Mouse (Mus musculus): ENCODE measurements around the gene Tgif2. TPM values are rescaled to one million over a fixed set of nuclear protein-coding genes. Genes with fewer than 3 reads are reported as not detected.
A peak's percentile ranks its signal among the peaks of the same experiment; 100 is the strongest.
"Not testable (repeated sequence)": the region's sequence is repeated elsewhere in the genome, so short reads cannot be mapped to it uniquely, and the experiment has no call there.

Tgif2 gene
- total RNA-seq, 2 experiments from 2014 or later = 3.8 to 18.2 TPM

DNA sequence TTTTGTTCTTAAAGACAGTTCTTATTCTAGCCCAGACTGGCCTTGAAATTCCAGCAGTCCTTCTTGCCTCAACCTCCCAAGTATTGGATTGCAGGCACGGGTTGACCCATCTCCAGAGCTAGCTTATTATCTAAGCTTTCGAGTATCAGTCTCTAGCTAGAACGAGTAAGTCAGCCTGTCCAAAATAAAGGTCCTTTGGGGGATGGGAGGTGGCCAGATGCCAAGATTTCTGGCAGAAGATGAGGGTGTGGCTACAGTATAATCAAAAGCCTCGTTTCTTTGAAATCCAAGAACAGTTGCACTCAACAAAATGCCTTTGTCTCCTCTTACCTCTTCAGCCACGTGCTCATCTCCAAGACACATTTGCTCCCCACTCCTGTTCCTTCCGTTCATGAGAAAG lies 30.7 kb downstream of the Tgif2 start:
- ATAC-seq (replicated peaks; ENCODE audit: low FRiP score, poor library complexity, severe bottlenecking) = no peak

GRCm38 (mm10) chr2:156873629-156874028 lies 33.8 kb downstream of the Tgif2 start:
- peak; percentile 75 for ATAC-seq (replicated peaks; ENCODE audit: low FRiP score, poor library complexity, severe bottlenecking)

DNA sequence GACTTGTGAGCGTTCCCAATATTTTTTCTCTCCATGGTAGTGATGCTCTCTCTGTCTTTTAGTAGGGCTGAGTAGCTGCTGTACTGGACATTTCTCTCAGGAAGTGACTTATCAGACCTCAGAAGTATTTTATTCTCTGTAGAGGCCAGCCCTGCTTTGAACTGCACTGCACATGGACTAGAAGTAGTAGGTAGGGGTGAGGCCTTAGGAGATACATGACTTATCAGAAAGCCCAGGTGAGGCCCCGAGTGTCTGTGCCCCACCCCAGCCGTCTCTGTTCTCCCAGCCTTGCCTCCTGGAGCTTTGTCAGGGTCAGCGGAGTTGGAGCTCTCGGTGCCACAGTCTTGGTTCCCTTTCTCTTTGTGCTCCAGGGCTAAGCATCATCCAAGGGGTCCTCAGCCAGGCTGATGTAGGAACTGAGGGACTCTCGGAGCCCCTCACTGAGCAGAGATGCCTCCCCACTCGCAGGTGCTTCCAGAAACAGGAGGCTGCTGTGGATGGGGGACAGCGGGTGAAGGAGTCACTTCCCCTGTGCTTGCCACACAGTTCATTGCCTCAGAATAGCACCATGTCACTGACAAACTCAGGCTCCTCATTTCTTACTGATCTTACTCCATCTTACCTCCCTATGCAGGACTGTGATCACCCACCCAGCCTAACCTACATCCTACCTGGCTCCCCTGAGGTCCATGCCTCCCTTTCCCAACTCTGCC lies 34.4 kb downstream of the Tgif2 start:
- no peak for ATAC-seq (replicated peaks; ENCODE audit: low FRiP score, poor library complexity, severe bottlenecking)

- ATAC-seq (replicated peaks; ENCODE audit: low FRiP score, poor library complexity, severe bottlenecking) = no peak
Measured at GRCm38 (mm10) chr2:156874760-156875510, 35.1 kb downstream of the Tgif2 start.

DNA sequence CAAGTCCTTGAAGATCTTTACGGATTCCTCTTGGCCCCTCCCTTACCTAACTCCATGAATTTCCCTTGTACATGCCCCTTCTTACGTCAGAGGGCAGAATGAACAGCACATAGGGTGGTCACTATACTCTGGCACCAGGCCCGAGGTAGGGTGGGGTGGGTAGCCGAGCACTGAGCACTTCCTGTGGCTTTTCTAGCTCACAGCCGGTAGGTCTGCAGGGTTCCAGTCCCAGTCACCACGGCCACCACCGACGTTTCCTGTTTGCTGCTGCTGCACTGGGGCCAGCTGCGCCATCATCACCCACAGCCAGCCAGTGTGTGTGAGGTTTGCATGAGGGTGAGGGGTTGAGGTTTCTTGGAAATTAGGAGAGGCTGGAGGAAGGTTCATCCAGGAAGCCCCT lies 37.9 kb downstream of the Tgif2 start:
- ATAC-seq (replicated peaks; ENCODE audit: low FRiP score, poor library complexity, severe bottlenecking) = no peak

DNA sequence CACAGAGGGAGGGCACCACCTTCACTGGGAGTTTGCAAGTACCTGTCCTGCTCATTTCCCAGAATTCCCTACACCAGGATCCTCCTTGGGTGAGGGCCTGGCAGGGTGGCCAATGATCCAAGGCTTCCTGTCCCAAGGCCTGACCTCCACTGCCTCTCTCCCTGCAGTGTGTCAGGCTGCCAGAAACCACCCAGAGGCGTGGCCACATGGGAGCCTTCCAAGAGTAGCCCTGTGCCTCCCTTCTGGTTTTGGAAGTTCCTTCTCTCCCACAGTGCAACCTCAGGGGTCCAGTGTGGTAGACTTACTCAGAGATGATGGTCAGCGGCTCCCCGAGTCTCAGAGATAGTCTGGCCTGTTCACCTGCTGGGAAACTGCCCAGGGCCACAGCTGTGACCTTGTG lies 39.7 kb downstream of the Tgif2 start:
- ATAC-seq (replicated peaks; ENCODE audit: low FRiP score, poor library complexity, severe bottlenecking) = no peak

GRCm38 (mm10) chr2:156882431-156883001 lies 42.7 kb downstream of the Tgif2 start:
- peak; percentile 82 for ATAC-seq (replicated peaks; ENCODE audit: low FRiP score, poor library complexity, severe bottlenecking)

- no peak for ATAC-seq (replicated peaks; ENCODE audit: low FRiP score, poor library complexity, severe bottlenecking)
Measured at GRCm38 (mm10) chr2:156884396-156885211, 44.8 kb downstream of the Tgif2 start.

GRCm38 (mm10) chr2:156885666-156886065 lies 45.9 kb downstream of the Tgif2 start:
- not testable (repeated sequence) for ATAC-seq (replicated peaks; ENCODE audit: low FRiP score, poor library complexity, severe bottlenecking)

DNA sequence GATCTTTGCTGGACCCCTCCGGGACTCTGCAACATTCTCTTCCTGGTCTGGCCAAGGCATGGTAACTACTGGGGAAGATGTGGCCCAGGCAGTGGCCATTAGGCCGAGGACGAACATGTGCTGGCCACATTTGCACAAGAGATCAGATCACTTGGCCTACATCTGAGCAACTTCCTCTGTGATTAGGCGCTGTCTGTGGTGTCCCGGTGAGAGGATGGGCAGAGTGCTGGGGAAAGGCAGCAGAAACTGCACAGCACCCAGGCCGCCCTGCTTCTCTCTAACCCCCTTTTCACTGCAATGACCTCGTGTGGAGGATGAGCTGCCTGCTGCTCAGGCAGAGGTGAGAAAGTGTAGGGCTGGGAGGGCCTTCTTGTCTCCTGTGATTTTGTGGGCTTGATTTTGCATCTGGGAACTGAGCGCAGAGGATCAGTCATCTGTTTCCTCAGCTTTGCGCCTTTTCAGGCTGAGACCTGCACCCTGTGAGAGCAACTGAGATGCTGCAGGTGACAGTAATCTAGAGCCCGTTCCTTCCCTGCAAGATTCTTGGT lies 46.4 kb downstream of the Tgif2 start:
- ATAC-seq (replicated peaks; ENCODE audit: low FRiP score, poor library complexity, severe bottlenecking) = no peak

GRCm38 (mm10) chr2:156887017-156887416 lies 47.2 kb downstream of the Tgif2 start, which contains the start of gene Sla2:
Sla2 (minus strand) TSS chr2:156887192.
- ATAC-seq (replicated peaks; ENCODE audit: low FRiP score, poor library complexity, severe bottlenecking) = no peak

- no peak for ATAC-seq (replicated peaks; ENCODE audit: low FRiP score, poor library complexity, severe bottlenecking)
Measured at GRCm38 (mm10) chr2:156888490-156888889, 48.7 kb downstream of the Tgif2 start.

DNA sequence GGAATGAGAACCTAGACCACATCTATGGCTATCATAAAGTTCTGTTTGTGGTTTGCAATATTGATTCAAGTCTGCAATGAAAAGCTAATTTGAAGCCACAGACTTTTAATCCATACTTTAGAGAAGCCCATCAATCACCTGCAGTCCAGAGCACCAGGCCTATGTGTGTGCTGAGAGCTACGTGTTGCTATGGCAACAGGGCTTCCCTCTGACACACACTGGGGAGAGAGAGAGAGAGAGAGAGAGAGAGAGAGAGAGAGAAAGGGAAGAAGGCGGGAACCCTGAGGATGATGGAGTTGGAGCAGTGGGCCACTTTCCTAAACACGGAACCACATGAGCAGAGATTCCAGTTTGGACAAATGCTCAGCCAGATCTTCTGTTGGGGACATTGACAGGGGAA lies 52.4 kb downstream of the Tgif2 start:
- no peak for ATAC-seq (replicated peaks; ENCODE audit: low FRiP score, poor library complexity, severe bottlenecking)

DNA sequence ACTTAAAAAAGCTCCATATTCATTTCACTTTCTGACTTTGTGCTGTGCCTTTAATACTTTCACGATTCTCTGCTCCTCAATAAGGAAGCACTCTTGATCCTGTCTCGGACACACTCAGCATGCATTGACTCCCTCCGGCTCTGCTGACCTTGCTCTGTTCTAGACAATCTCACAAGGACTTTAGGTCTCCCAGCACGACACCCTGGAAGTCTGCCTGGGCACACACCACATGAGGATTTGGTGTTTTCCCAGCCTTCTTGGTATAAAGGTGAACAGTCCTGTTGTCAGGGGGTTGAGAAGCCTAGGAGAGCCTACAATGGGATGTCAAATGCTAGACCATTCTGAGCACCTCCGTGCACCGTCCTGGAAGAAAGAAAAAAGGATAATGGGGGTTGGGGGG lies 53.0 kb downstream of the Tgif2 start:
- no peak for ATAC-seq (replicated peaks; ENCODE audit: low FRiP score, poor library complexity, severe bottlenecking)

- ATAC-seq (replicated peaks; ENCODE audit: low FRiP score, poor library complexity, severe bottlenecking) = no peak
Measured at GRCm38 (mm10) chr2:156894496-156895265, 54.9 kb downstream of the Tgif2 start.

DNA sequence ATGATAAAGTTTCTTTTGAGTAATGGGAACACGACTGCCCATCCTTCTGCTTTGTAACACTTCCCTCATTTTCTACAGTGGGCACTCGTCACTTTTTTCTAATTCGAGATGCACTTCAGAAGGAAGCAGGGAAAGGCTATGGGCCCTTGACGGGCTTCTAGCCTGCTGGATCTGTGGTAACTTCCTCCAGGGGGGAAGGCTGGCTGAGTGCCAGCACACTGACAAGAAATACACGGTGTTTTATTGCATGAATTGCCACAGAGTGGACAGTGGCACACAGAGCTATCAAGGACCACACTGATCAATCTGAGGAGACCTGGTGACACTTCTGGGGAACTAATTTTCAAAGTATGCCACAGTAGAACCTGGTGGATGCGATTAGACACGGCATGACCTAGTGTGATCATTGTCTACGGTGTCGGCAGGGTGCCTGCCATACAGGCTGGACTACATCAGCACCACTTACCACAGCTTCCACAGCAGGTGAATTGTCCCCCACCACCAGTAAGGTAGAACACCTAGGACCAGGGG lies 56.6 kb downstream of the Tgif2 start:
- ATAC-seq (replicated peaks; ENCODE audit: low FRiP score, poor library complexity, severe bottlenecking) = no peak

DNA sequence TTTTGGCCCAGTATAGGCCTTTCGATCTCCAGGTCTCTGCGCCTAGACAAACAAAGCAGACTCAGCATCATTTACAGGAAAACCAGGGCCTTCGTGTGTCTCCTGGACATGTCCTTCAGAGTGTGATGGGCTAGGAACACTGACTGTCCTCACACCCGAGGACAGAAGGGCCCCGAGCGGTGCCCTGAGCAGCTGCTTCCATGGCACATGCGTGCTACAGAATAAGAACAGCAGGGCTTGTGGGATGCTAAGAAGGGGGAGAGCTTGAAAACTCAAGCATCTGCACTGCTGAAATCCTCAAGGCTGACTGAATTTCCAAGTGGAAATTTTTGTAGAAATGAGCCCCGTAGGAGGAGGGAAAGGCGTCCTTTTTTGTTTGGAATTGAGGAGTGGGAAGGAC lies 57.2 kb downstream of the Tgif2 start:
- ATAC-seq (replicated peaks; ENCODE audit: low FRiP score, poor library complexity, severe bottlenecking) = 0 out of 2 replicates have a peak, but pooled peaks have one; percentile 35

- no peak for ATAC-seq (replicated peaks; ENCODE audit: low FRiP score, poor library complexity, severe bottlenecking)
Measured at GRCm38 (mm10) chr2:156898374-156898773, 58.6 kb downstream of the Tgif2 start.

DNA sequence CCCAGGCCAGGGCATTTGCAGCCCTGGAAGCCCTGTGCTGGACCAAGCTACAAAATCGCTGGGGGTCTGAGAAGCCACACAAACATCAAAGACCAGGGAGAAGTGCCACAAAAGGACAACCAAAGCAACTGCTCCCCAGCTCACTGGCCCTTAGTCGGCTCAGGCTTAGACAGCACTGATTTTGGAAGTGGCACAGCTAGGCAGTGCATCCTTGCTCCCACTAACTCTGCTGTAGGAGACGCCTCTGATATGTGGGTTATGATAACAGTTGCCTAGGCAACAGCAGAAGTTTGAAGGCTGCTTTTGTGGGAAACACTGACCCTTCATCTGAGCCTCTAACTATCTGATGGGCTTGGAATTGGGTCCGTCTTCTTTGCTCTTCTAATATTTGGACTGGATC lies 59.4 kb downstream of the Tgif2 start:
- no peak for ATAC-seq (replicated peaks; ENCODE audit: low FRiP score, poor library complexity, severe bottlenecking)

All from erythroid progenitor cell, adult 5-6 weeks (primary cell).